Mouse (Mus musculus): ENCODE data around the gene Uvrag. TPM values are rescaled to one million over a fixed set of nuclear protein-coding genes. Genes with fewer than 3 reads are reported as not detected.
A peak's percentile ranks its signal among the peaks of the same experiment; 100 is the strongest.

Uvrag gene
- polyA plus RNA-seq, 1 experiment from 2014 or later: 14.5 TPM

GRCm38 (mm10) chr7:99126057-99126456 lies 14.9 kb downstream of the Uvrag start:
- Histone ChIP-seq H3K4me1 (replicated peaks; ENCODE audit: control insufficient read depth, insufficient read depth, low read length) (peaks cover 33% of the 10 kb centered on the region), H3K4me2 (no peak overlapping the region), H3K27ac (ENCODE audit: low read depth, low read length) (no peak overlapping the region), H3K4me3 (ENCODE audit: low read depth, low read length) (no peak overlapping the region), H3K36me3 (ENCODE audit: control insufficient read depth, insufficient read depth, low read length) (peaks cover 5% of the 10 kb centered on the region; the same call in 1 of the 2 replicates), H3K27me3 (replicated peaks; ENCODE audit: control insufficient read depth, insufficient read depth, low read length) (no peaks in the 10 kb centered on the region), H3K9ac (ENCODE audit: low read depth, low read length) (no peak overlapping the region), H3K9me3 (ENCODE audit: control insufficient read depth, low read length) (no peaks in the 10 kb centered on the region)
- DNase-seq (ENCODE audit: low spot score) (no peak), ATAC-seq (replicated peaks; ENCODE audit: low FRiP score) (no peak)
- 89% methylated on average over 8 of the region's 8 CpGs for WGBS

- H3K36me3 ChIP-seq (ENCODE audit: control insufficient read depth, insufficient read depth, low read length): peaks cover 5% of the 10 kb centered on the region; the same call in 1 of the 2 replicates
- DNase-seq (ENCODE audit: low spot score): no peak
- H3K9me3 ChIP-seq (ENCODE audit: control insufficient read depth, low read length): no peaks in the 10 kb centered on the region
- H3K27ac ChIP-seq (ENCODE audit: low read depth, low read length): no peak overlapping the region
- H3K4me1 ChIP-seq (replicated peaks; ENCODE audit: control insufficient read depth, insufficient read depth, low read length): peaks cover 18% of the 10 kb centered on the region
- no peak overlapping the region for H3K4me3 ChIP-seq (ENCODE audit: low read depth, low read length)
- no peaks in the 10 kb centered on the region for H3K27me3 ChIP-seq (replicated peaks; ENCODE audit: control insufficient read depth, insufficient read depth, low read length)
- 71% methylated on average over 5 of the region's 5 CpGs for WGBS
- H3K4me2 ChIP-seq: no peak overlapping the region
- no peak for ATAC-seq (replicated peaks; ENCODE audit: low FRiP score)
- no peak overlapping the region for H3K9ac ChIP-seq (ENCODE audit: low read depth, low read length)
Observed at GRCm38 (mm10) chr7:99122651-99123050, 18.3 kb downstream of the Uvrag start.

GRCm38 (mm10) chr7:99120865-99121521 lies 19.9 kb downstream of the Uvrag start:
- Histone ChIP-seq H3K9ac (ENCODE audit: low read depth, low read length) (no peak overlapping the region), H3K9me3 (ENCODE audit: control insufficient read depth, low read length) (no peaks in the 10 kb centered on the region), H3K27me3 (replicated peaks; ENCODE audit: control insufficient read depth, insufficient read depth, low read length) (no peaks in the 10 kb centered on the region), H3K36me3 (ENCODE audit: control insufficient read depth, insufficient read depth, low read length) (peaks cover 5% of the 10 kb centered on the region; the same call in 1 of the 2 replicates), H3K4me3 (ENCODE audit: low read depth, low read length) (no peak overlapping the region), H3K4me1 (replicated peaks; ENCODE audit: control insufficient read depth, insufficient read depth, low read length) (peaks cover 14% of the 10 kb centered on the region), H3K4me2 (no peak overlapping the region), H3K27ac (ENCODE audit: low read depth, low read length) (no peak overlapping the region)
- ATAC-seq (replicated peaks; ENCODE audit: low FRiP score) (no peak), DNase-seq (ENCODE audit: low spot score) (no peak)
- WGBS: 56% methylated on average over 5 of the region's 5 CpGs

DNA sequence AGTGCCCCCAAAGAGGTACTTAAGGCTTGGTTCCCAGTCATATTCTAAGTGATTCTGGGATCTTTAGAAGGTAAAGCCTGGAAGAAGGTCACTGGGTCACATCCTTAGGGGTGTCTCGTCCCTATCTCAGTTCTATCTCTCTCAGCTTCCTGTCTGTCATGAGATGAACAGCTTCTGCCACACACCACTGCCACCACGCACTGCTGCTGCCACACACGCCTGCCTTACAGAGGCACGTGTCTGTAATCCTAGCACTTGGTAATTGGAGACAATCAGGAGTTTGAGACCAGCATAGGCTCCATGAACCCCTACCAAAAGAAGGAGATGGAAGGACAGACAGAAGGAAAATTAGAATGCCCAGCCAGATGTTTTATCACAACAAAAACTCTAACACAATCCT lies 20.9 kb downstream of the Uvrag start:
- ATAC-seq (replicated peaks; ENCODE audit: low FRiP score): no peak
- H3K4me2 ChIP-seq: no peak overlapping the region
- H3K27me3 ChIP-seq (replicated peaks; ENCODE audit: control insufficient read depth, insufficient read depth, low read length): no peaks in the 10 kb centered on the region
- DNase-seq (ENCODE audit: low spot score): no peak
- H3K27ac ChIP-seq (ENCODE audit: low read depth, low read length): no peak overlapping the region
- peaks cover 5% of the 10 kb centered on the region; the same call in 1 of the 2 replicates for H3K36me3 ChIP-seq (ENCODE audit: control insufficient read depth, insufficient read depth, low read length)
- H3K9ac ChIP-seq (ENCODE audit: low read depth, low read length): no peak overlapping the region
- H3K4me1 ChIP-seq (replicated peaks; ENCODE audit: control insufficient read depth, insufficient read depth, low read length): peaks cover 14% of the 10 kb centered on the region
- H3K9me3 ChIP-seq (ENCODE audit: control insufficient read depth, low read length): no peaks in the 10 kb centered on the region
- H3K4me3 ChIP-seq (ENCODE audit: low read depth, low read length): no peak overlapping the region
- WGBS: 47% methylated on average over 4 of the region's 4 CpGs

DNA sequence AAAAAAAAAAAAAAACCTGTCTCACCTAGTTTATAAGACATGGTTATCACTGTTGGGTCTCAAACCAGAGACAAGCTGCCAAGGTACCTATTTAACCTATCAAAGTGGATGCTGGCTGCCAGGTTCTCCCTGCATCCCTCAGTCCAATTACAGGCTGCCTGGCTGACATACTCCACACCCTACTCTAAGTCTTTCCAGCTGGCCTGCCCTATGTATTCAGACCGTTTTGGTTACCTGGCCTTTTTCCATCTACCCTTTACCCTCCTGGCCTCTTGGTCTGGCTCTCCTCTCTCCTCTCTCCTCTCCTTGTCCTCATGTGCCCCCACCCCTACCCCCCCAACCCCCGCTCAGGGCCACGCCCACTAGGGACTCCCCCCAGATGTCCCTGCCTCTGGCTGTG lies 24.2 kb downstream of the Uvrag start:
- H3K36me3 ChIP-seq (ENCODE audit: control insufficient read depth, insufficient read depth, low read length): no peaks in the 10 kb centered on the region
- no peaks in the 10 kb centered on the region for H3K9me3 ChIP-seq (ENCODE audit: control insufficient read depth, low read length)
- no peaks in the 10 kb centered on the region for H3K27me3 ChIP-seq (replicated peaks; ENCODE audit: control insufficient read depth, insufficient read depth, low read length)
- no peak overlapping the region for H3K4me2 ChIP-seq
- peaks cover 8% of the 10 kb centered on the region for H3K4me1 ChIP-seq (replicated peaks; ENCODE audit: control insufficient read depth, insufficient read depth, low read length)
- WGBS: 74% methylated on average over 3 of the region's 3 CpGs
- ATAC-seq (replicated peaks; ENCODE audit: low FRiP score): no peak
- H3K4me3 ChIP-seq (ENCODE audit: low read depth, low read length): no peak overlapping the region
- DNase-seq (ENCODE audit: low spot score): no peak
- H3K9ac ChIP-seq (ENCODE audit: low read depth, low read length): no peak overlapping the region
- H3K27ac ChIP-seq (ENCODE audit: low read depth, low read length): no peak overlapping the region

DNA sequence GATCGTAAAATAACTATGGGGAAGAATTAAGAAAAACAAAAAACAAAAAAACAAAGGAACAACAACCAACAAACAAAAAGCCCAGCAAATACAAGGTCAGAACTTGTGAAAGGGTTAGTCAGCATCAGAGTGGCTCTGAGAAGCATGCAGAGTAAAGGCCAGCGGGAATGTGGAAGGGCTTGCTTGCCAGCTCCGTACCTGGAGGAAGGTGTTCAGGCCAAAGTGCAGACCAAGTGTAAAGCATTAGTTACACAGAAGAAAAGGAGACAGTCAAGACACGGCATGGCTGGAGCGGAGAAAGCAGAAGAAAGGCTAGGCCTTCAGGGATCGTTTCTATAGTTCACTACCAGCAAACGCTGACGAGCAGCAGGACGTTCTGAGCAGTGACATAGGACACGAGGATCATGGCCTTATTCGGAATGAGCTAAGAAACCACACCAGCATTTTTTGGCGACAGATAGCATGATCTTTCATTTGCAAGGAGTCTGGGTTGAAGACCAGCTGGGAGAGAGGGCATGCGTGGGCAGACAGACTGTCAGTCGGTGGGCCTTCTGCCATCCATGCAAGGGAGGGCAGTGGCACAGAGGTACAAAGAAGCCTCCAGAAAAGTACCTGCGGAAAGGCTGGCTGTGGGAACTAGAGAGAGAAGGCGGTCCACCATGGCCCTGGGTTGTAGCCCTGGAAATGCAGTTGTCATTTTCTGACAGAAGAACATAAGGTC lies 26.8 kb downstream of the Uvrag start:
- Histone ChIP-seq H3K4me2 (no peak overlapping the region), H3K4me3 (ENCODE audit: low read depth, low read length) (no peak overlapping the region), H3K4me1 (replicated peaks; ENCODE audit: control insufficient read depth, insufficient read depth, low read length) (peaks cover 2% of the 10 kb centered on the region), H3K27ac (ENCODE audit: low read depth, low read length) (no peak overlapping the region), H3K36me3 (ENCODE audit: control insufficient read depth, insufficient read depth, low read length) (no peaks in the 10 kb centered on the region), H3K9me3 (ENCODE audit: control insufficient read depth, low read length) (no peaks in the 10 kb centered on the region), H3K9ac (ENCODE audit: low read depth, low read length) (no peak overlapping the region), H3K27me3 (replicated peaks; ENCODE audit: control insufficient read depth, insufficient read depth, low read length) (no peaks in the 10 kb centered on the region)
- 83% methylated on average over 16 of the region's 16 CpGs for WGBS
- ATAC-seq (replicated peaks; ENCODE audit: low FRiP score) (no peak), DNase-seq (ENCODE audit: low spot score) (no peak)

GRCm38 (mm10) chr7:99107566-99107965 lies 33.4 kb downstream of the Uvrag start:
- 47% methylated on average over 3 of the region's 3 CpGs for WGBS
- Histone ChIP-seq H3K4me3 (ENCODE audit: low read depth, low read length) (no peak overlapping the region), H3K27ac (ENCODE audit: low read depth, low read length) (no peak overlapping the region), H3K27me3 (replicated peaks; ENCODE audit: control insufficient read depth, insufficient read depth, low read length) (no peaks in the 10 kb centered on the region), H3K4me2 (no peak overlapping the region), H3K4me1 (replicated peaks; ENCODE audit: control insufficient read depth, insufficient read depth, low read length) (peaks cover 9% of the 10 kb centered on the region; the same call in 1 of the 2 replicates), H3K9me3 (ENCODE audit: control insufficient read depth, low read length) (no peaks in the 10 kb centered on the region), H3K9ac (ENCODE audit: low read depth, low read length) (no peak overlapping the region), H3K36me3 (ENCODE audit: control insufficient read depth, insufficient read depth, low read length) (no peaks in the 10 kb centered on the region)
- no peak for ATAC-seq (replicated peaks; ENCODE audit: low FRiP score)
- no peak for DNase-seq (ENCODE audit: low spot score)

- Histone ChIP-seq H3K27me3 (replicated peaks; ENCODE audit: control insufficient read depth, insufficient read depth, low read length) (no peaks in the 10 kb centered on the region), H3K27ac (ENCODE audit: low read depth, low read length) (0 out of 2 replicates have a peak overlapping the region, but pooled peaks have one; percentile 6), H3K4me1 (replicated peaks; ENCODE audit: control insufficient read depth, insufficient read depth, low read length) (peaks cover 17% of the 10 kb centered on the region; the same call in 1 of the 2 replicates), H3K4me3 (ENCODE audit: low read depth, low read length) (no peak overlapping the region), H3K36me3 (ENCODE audit: control insufficient read depth, insufficient read depth, low read length) (no peaks in the 10 kb centered on the region), H3K4me2 (no peak overlapping the region), H3K9me3 (ENCODE audit: control insufficient read depth, low read length) (no peaks in the 10 kb centered on the region), H3K9ac (ENCODE audit: low read depth, low read length) (no peak overlapping the region)
- DNase-seq (ENCODE audit: low spot score) (no peak), ATAC-seq (replicated peaks; ENCODE audit: low FRiP score) (no peak)
- WGBS: 53% methylated on average over 4 of the region's 4 CpGs
Observed at GRCm38 (mm10) chr7:99106714-99107270, 34.1 kb downstream of the Uvrag start.
